In the genomic region with DNA sequence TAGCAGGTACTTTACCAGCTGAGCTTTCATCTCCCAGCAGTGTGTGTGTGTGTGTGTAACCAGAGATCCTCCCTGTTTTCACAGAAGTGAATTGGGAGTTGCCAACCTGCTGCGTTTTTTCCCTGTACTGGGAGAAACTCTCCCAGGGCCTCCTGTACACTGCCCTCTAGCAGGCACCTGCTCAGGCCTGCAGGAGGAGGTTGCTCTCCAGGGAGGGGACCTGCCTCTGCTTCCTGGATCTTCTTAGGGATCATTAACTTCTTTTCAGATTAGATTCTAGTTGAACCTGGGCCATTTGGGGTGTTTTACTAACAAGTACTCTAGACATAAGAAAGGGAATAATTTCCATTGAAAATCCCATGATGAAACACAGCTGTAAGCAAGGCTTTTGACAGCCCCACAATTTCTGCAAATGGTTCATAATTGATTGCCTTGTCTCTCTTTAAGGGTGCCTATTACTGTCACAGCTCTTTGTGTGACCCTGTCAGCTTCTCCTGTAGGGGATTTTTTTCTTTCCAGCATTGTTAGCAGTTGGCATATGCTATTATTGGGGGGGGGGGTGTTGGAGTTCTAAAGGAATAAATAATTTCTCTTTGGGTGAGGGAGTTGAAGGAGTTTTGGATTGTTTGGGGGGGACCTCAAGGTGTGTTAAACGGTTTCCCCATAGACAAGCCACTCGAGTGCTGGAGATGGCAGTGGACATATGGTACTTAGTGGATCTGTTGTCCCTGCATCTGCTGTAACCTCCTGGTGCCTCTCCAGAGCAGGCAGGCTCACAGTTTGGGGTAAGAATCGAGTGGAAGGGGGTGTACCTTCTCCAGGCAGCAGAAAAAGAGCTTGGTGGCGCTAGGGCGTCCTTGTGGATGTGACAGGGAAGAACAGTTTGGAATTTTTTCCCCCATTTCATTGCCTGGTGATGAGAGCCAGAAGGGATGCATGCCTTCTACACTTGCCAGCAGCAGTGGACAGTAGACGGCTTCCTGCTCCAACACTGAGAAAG, we compare ENCODE assay signal across 11 mouse cellular contexts. TPM values are rescaled to one million over a fixed set of nuclear protein-coding genes. Genes with fewer than 3 reads are reported as not detected.
DNase-seq lines count a peak whose midpoint lies in the region; ATAC-seq and TF ChIP-seq lines count a peak whose summit lies in the region.
"Had no signal": no experiment of that assay in that cellular context is flagged by ENCODE, and none has a peak within 500 bp of the region (broad histone marks: within the 10 kb centered on the region; RNA-seq: fewer than 3 reads in every experiment).

No protein-coding gene starts in this region.

- no peak overlapping the region for H3K4me3 ChIP-seq in kidney, embryonic 14.5 days (ENCODE audit: low read length)

- DNase-seq in kidney, postnatal 14 days: no peak
- DNase-seq in brain, embryonic 14.5 days (ENCODE audit: low read depth): peak; percentile 88
- peak; percentile 36 to 41 for DNase-seq in cerebellum, postnatal 14 days
- DNase-seq in layer of hippocampus, adult 9-11 months: peak; percentile 63
- DNase-seq in ovary, postnatal 36 days (ENCODE audit: low spot score): no peak
- DNase-seq in spleen, adult 18-20 months: no peak
- no peak for DNase-seq in heart, postnatal 36 days

- 61% methylated on average over 7 of the region's 7 CpGs for WGBS in kidney, embryonic 14.5 days

- H3K27me3 ChIP-seq in kidney, embryonic 14.5 days (ENCODE audit: control insufficient read depth, insufficient read depth, low read length): no peaks in the 10 kb centered on the region
- H3K27me3 ChIP-seq: CH12.LX had no signal

- H3K4me2 ChIP-seq in kidney, embryonic 14.5 days (replicated peaks; ENCODE audit: low read depth, low read length): no peak overlapping the region

- no peaks in the 10 kb centered on the region for H3K9me3 ChIP-seq in kidney, embryonic 14.5 days (ENCODE audit: control insufficient read depth, low read length)

- no peak overlapping the region for H3K9ac ChIP-seq in kidney, embryonic 14.5 days (ENCODE audit: low read depth, low read length)

- intact Hi-C loops in heart, postnatal 36 days (cut with DNase I): no loop called here

- TF ChIP-seq CTCF in brain, embryonic 14.5 days (IDR thresholded peaks at IDR 0.05; ENCODE audit: borderline replicate concordance, extremely low read depth, insufficient read depth, insufficient read length): no peak

- TF ChIP-seq POLR2A in brain, embryonic 14.5 days (IDR thresholded peaks at IDR 0.05; ENCODE audit: borderline replicate concordance, extremely low read depth, insufficient read depth, insufficient read length, poor library complexity, severe bottlenecking): no peak

- H3K27ac ChIP-seq in kidney, embryonic 14.5 days (ENCODE audit: low read depth, low read length): no peak overlapping the region

- 0 out of 2 replicates have a peak, but pooled peaks have one; percentile 39 for ATAC-seq in kidney, embryonic 14.5 days (ENCODE audit: low FRiP score, low TSS enrichment)

- no peaks in the 10 kb centered on the region for H3K4me1 ChIP-seq in kidney, embryonic 14.5 days (ENCODE audit: control insufficient read depth, insufficient read depth, low read length)

- H3K36me3 ChIP-seq in kidney, embryonic 14.5 days (ENCODE audit: control insufficient read depth, insufficient read depth, low read length): no peaks in the 10 kb centered on the region

RNA-seq across cellular contexts. Expression of a gene that starts 50.5 kb away (rescaled TPM):
- polyA plus RNA-seq in kidney, embryonic 14.5 days (2014; fragmentation: Nextera tagmentation; extraction: Ambion mirVana): 0.31 and 0.70 TPM in 2 replicates
- 0.57 and 1.8 TPM in 2 replicates for polyA plus RNA-seq in brain, embryonic 14.5 days (2012; rRNA removed)
- total RNA-seq in heart, postnatal 36 days (2021): not detected
- total RNA-seq: CH12.LX had no signal
- polyA plus RNA-seq: lung, embryonic 16.5 days; spleen, adult 2 months had no signal

Comparison
In these comparisons a context has a peak if more than half of its experiments do, and no peak if none do; other contexts are left out.
1. DNase-seq: peak in brain, embryonic 14.5 days (single experiment), cerebellum, postnatal 14 days (2 of 2) and layer of hippocampus, adult 9-11 months (single experiment); none in kidney, postnatal 14 days (single experiment), ovary, postnatal 36 days (single experiment), spleen, adult 18-20 months (0 of 2) and heart, postnatal 36 days (0 of 2).